Mouse (Mus musculus) liver, embryonic 14.5 days (tissue): ENCODE results near the gene Sik2. TPM values are rescaled to one million over a fixed set of nuclear protein-coding genes. Genes with fewer than 3 reads are reported as not detected.

ENCODE experiments used
- ATAC-seq: fragments of 200-750 bp; cut with Nextera tagmentation; 2 replicates; pipeline ENCODE4 v1.8.0; 2017; ENCODE audit warnings: moderate number of reproducible peaks, mild to moderate bottlenecking, moderate library complexity; ENCODE audit not compliant: insufficient read depth
- DNase-seq, 3 experiments: peaks; one replicate each; pipeline ENCODE4 v3.0.0-alpha.2; 2012 to 2013; ENCODE audit warnings: low read depth in 3 of 3, low spot score in 3 of 3
- H3K27ac ChIP-seq: fragments of 300-500 bp; sonication (generic); 2 replicates; pipeline ENCODE4 v1.5.1; 2014; ENCODE audit warnings: moderate library complexity, mild to moderate bottlenecking, control low read depth, inconsistent platforms
- H3K27me3 ChIP-seq: fragments of 300-500 bp; sonication (generic); 2 replicates; pipeline ENCODE4 v1.6.1; 2014; ENCODE audit warnings: mild to moderate bottlenecking, low read length, moderate library complexity; ENCODE audit not compliant: control insufficient read depth, insufficient read depth
- H3K36me3 ChIP-seq: fragments of 300-500 bp; sonication (generic); replicated peaks from 2 replicates; pipeline ENCODE4 v1.6.1; 2014; ENCODE audit warnings: low read depth; ENCODE audit not compliant: control insufficient read depth, insufficient read depth
- H3K4me1 ChIP-seq, 2 experiments: fragments of 200-500 bp in 1 of 2; fragments of 300-500 bp in 1 of 2; sonication (generic) in 1 of 2; replicated peaks; 2 replicates each; pipeline ENCODE4 v1.6.1; 2012 to 2014; ENCODE audit warnings: antibody characterized with exemption in 1 of 2, inconsistent platforms in 1 of 2, low read length in 1 of 2; ENCODE audit not compliant: control insufficient read depth in 2 of 2, insufficient read depth in 2 of 2
- H3K4me2 ChIP-seq: fragments of 300-500 bp; sonication (generic); 2 replicates; pipeline ENCODE4 v1.6.1; 2014; ENCODE audit warnings: low read depth, mild to moderate bottlenecking, control low read depth, moderate library complexity
- H3K4me3 ChIP-seq, 2 experiments: fragments of 200-500 bp in 1 of 2; fragments of 300-500 bp in 1 of 2; sonication (generic) in 1 of 2; 2 replicates each; pipeline ENCODE4 v1.5.1; 2012 to 2014; ENCODE audit warnings: low read depth in 2 of 2, low read length in 2 of 2, mild to moderate bottlenecking in 2 of 2, control low read depth in 1 of 2, inconsistent platforms in 1 of 2, moderate library complexity in 1 of 2; ENCODE audit not compliant: insufficient read depth in 1 of 2
- H3K9ac ChIP-seq: fragments of 300-500 bp; sonication (generic); replicated peaks from 2 replicates; pipeline ENCODE4 v1.6.1; 2014; ENCODE audit warnings: mild to moderate bottlenecking, control low read depth, moderate library complexity
- H3K9me3 ChIP-seq: fragments of 300-500 bp; sonication (generic); 2 replicates; pipeline ENCODE4 v1.6.1; 2016; ENCODE audit warnings: low read length, mixed read lengths; ENCODE audit not compliant: control insufficient read depth
- CTCF ChIP-seq: IDR thresholded peaks from 2 replicates; pipeline ENCODE4 v1.5.1; 2016; ENCODE audit warnings: antibody characterized with exemption, low read depth, control low read depth
- EP300 ChIP-seq: IDR thresholded peaks from 2 replicates; pipeline ENCODE4 v1.6.1; 2016; ENCODE audit warnings: antibody characterized with exemption, low read depth
- WGBS: fragments of 180-500 bp; shearing (Covaris S2); extraction: QIAGEN DNeasy Blood & Tissue Kit; methylation state at CpG from one replicate; pipeline ENCODE4 v1.1.7; 2014; ENCODE audit not compliant: insufficient replicate concordance; 5-methylcytosine and 5-hydroxymethylcytosine counted together
- polyA plus RNA-seq, 2 experiments: library from polyadenylated mRNA; depleted of rRNA in 1 of 2; stranded (reverse) in 1 of 2; unstranded in 1 of 2; fragments of >200 nt; fragmentation: Nextera tagmentation in 1 of 2; extraction: Ambion mirVana in 1 of 2; gene quantifications; 2 replicates each; pipeline versions ENCODE4 v1.2.1 to v1.2.3; 2012 to 2014

Sik2 gene
- polyA plus RNA-seq, 2 experiments = 6.9 to 7.8 TPM

GRCm38 (mm10) chr9:50885600-50885987 is 123.3 kb downstream of the Sik2 start:
- Histone ChIP-seq H3K9me3 (no peaks in the 10 kb centered on the region), H3K27ac (no peak overlapping the region), H3K4me3 (no peak overlapping the region), H3K36me3 (peaks cover 17% of the 10 kb centered on the region), H3K4me2 (no peak overlapping the region), H3K27me3 (no peaks in the 10 kb centered on the region), H3K9ac (no peak overlapping the region), H3K4me1 (no peaks in the 10 kb centered on the region)
- TF ChIP-seq EP300 (no peak), CTCF (no peak)
- WGBS = 58% methylated on average over 1 of the region's 1 CpGs
- DNase-seq = no peak
- ATAC-seq = no peak

- no peak overlapping the region for H3K4me2 ChIP-seq
- TF ChIP-seq EP300 = no peak
Measured at GRCm38 (mm10) chr9:50884741-50885599, 123.9 kb downstream of the Sik2 start.

GRCm38 (mm10) chr9:50884093-50884492 is 124.8 kb downstream of the Sik2 start:
- H3K27ac ChIP-seq = no peak overlapping the region

More at GRCm38 (mm10) chr9:50884741-50885599, 123.9 kb downstream of the Sik2 start:
- H3K27ac ChIP-seq = no peak overlapping the region
- 76% methylated on average over 10 of the region's 10 CpGs for WGBS
- peaks cover 23% of the 10 kb centered on the region for H3K36me3 ChIP-seq
- ATAC-seq (no peak), DNase-seq (no peak)
- H3K9me3 ChIP-seq = no peaks in the 10 kb centered on the region
- no peak overlapping the region for H3K9ac ChIP-seq
- no peak overlapping the region for H3K4me3 ChIP-seq
- H3K4me1 ChIP-seq = no peaks in the 10 kb centered on the region
- H3K27me3 ChIP-seq = no peaks in the 10 kb centered on the region

GRCm38 (mm10) chr9:50882183-50882582 is 126.7 kb downstream of the Sik2 start:
- DNase-seq = no peak
- TF ChIP-seq CTCF (no peak), EP300 (no peak)
- H3K9me3 ChIP-seq = no peaks in the 10 kb centered on the region
- peaks cover 50% of the 10 kb centered on the region for H3K36me3 ChIP-seq
- no peak overlapping the region for H3K9ac ChIP-seq
- H3K27me3 ChIP-seq = no peaks in the 10 kb centered on the region
- ATAC-seq = no peak
- 85% methylated on average over 2 of the region's 2 CpGs for WGBS
- no peak overlapping the region for H3K27ac ChIP-seq
- H3K4me3 ChIP-seq = no peak overlapping the region
- H3K4me2 ChIP-seq = no peak overlapping the region
- H3K4me1 ChIP-seq = no peaks in the 10 kb centered on the region

More at GRCm38 (mm10) chr9:50884093-50884492, 124.8 kb downstream of the Sik2 start:
- 86% methylated on average over 8 of the region's 8 CpGs for WGBS
- no peak for ATAC-seq
- Histone ChIP-seq H3K36me3 (peaks cover 31% of the 10 kb centered on the region), H3K9me3 (no peaks in the 10 kb centered on the region), H3K27me3 (no peaks in the 10 kb centered on the region), H3K4me2 (no peak overlapping the region), H3K9ac (no peak overlapping the region), H3K4me1 (no peaks in the 10 kb centered on the region), H3K4me3 (no peak overlapping the region)
- DNase-seq = no peak
- TF ChIP-seq EP300 = no peak
- TF ChIP-seq CTCF = no peak

- DNase-seq = no peak
- H3K27me3 ChIP-seq = no peaks in the 10 kb centered on the region
- 78% methylated on average over 3 of the region's 3 CpGs for WGBS
- H3K4me2 ChIP-seq = no peak overlapping the region
- ATAC-seq = no peak
- H3K9me3 ChIP-seq = no peaks in the 10 kb centered on the region
- H3K9ac ChIP-seq = no peak overlapping the region
- H3K27ac ChIP-seq = no peak overlapping the region
- no peaks in the 10 kb centered on the region for H3K4me1 ChIP-seq
- H3K36me3 ChIP-seq = peaks cover 83% of the 10 kb centered on the region
- TF ChIP-seq EP300 (no peak), CTCF (no peak)
- no peak overlapping the region for H3K4me3 ChIP-seq
Measured at GRCm38 (mm10) chr9:50877431-50877830, 131.4 kb downstream of the Sik2 start.
